Mouse (Mus musculus): ENCODE results near the gene Slmap. TPM values are rescaled to one million over a fixed set of nuclear protein-coding genes. Genes with fewer than 3 reads are reported as not detected.

Slmap gene
- polyA plus RNA-seq, 1 experiment from 2014 or later = 11.3 TPM

DNA sequence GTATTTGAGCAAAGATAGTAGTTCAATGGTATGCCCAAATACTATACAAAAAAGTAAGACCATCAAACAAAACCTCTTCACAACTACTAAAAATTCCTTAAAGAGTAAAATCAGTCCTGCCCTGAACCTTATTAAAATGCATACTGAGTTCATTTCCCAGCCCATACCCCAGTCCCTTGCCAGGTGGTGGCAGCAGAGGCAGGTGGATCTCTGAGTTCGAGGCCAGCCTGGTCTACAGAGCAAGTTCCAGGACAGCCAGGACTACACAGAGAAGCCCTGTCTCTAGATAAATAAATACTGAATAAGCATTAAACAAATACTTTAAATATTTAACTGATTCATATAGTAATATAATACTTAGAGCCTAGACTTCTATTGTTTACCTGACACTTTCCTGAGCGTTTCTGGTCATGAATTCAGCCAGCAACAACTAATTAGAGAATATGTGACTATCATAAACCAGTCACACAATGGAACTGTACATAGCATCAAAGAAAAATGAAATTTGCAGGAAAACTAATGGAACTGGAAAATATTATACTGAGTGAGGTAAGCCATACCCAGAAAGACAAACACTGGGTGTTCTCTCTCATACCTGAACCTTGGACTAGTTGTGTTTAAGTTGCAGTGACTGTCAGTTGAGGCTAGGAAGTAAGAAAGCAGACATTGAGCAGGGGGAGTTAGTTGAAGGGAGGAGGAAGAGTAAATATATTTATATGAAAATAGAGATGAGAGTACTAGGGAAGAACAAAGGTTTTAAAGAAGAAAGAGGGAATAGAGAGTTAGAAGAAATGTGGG, 34.4 kb downstream of the Slmap start:
- H3K4me2 ChIP-seq (ENCODE audit: low read length) = no peak overlapping the region
- 94% methylated on average over 2 of the region's 2 CpGs for WGBS
- ATAC-seq = no peak
- H3K27ac ChIP-seq (ENCODE audit: low read length) = no peak overlapping the region
- H3K4me1 ChIP-seq (ENCODE audit: control insufficient read depth, insufficient read depth, low read length) = no peaks in the 10 kb centered on the region
- H3K36me3 ChIP-seq (ENCODE audit: control insufficient read depth, insufficient read depth, low read length) = no peaks in the 10 kb centered on the region
- no peaks in the 10 kb centered on the region for H3K27me3 ChIP-seq (ENCODE audit: control insufficient read depth, insufficient read depth, low read depth, low read length)
- H3K9ac ChIP-seq (ENCODE audit: low read depth, low read length) = no peak overlapping the region
- no peak overlapping the region for H3K4me3 ChIP-seq (ENCODE audit: low read depth, low read length)
- no peaks in the 10 kb centered on the region for H3K9me3 ChIP-seq (replicated peaks; ENCODE audit: control insufficient read depth, low read length, poor library complexity, severe bottlenecking)

- Histone ChIP-seq H3K36me3 (ENCODE audit: control insufficient read depth, insufficient read depth, low read length) (no peaks in the 10 kb centered on the region), H3K9ac (ENCODE audit: low read depth, low read length) (no peak overlapping the region), H3K9me3 (replicated peaks; ENCODE audit: control insufficient read depth, low read length, poor library complexity, severe bottlenecking) (no peaks in the 10 kb centered on the region), H3K4me1 (ENCODE audit: control insufficient read depth, insufficient read depth, low read length) (peaks cover 2% of the 10 kb centered on the region; the same call in 1 of the 2 replicates), H3K27ac (ENCODE audit: low read length) (no peak overlapping the region), H3K4me2 (ENCODE audit: low read length) (no peak overlapping the region), H3K27me3 (ENCODE audit: control insufficient read depth, insufficient read depth, low read depth, low read length) (no peaks in the 10 kb centered on the region), H3K4me3 (ENCODE audit: low read depth, low read length) (no peak overlapping the region)
- no peak for ATAC-seq
- WGBS = 96% methylated on average over 1 of the region's 1 CpGs
These were observed 39.7 kb downstream of the Slmap start for GRCm38 (mm10) chr14:26495021-26495420.

DNA sequence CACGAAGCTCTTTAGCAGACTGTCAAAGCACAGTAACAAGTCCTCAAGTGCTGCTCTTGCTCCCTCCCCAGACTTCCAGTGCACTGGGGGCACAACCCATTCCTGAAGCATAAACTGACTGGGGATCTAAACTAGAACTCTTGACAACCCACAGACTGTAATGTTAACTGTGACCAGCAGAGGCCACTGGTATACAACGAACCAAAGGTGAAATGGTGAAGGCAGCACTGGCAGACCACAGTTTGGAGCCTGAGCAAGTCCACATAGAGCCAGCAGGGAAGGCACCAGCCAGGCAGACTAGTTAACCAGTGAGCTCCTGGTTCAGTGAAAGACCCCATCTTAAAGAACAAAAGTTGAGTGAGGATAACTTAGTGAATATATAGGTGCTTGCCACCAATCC, 43.6 kb downstream of the Slmap start:
- no peak overlapping the region for H3K9ac ChIP-seq (ENCODE audit: low read depth, low read length)
- no peak overlapping the region for H3K4me3 ChIP-seq (ENCODE audit: low read depth, low read length)
- H3K4me1 ChIP-seq (ENCODE audit: control insufficient read depth, insufficient read depth, low read length) = peaks cover 2% of the 10 kb centered on the region; the same call in 1 of the 2 replicates
- no peaks in the 10 kb centered on the region for H3K27me3 ChIP-seq (ENCODE audit: control insufficient read depth, insufficient read depth, low read depth, low read length)
- H3K9me3 ChIP-seq (replicated peaks; ENCODE audit: control insufficient read depth, low read length, poor library complexity, severe bottlenecking) = no peaks in the 10 kb centered on the region
- ATAC-seq = no peak
- 34% methylated on average over 2 of the region's 2 CpGs for WGBS
- H3K27ac ChIP-seq (ENCODE audit: low read length) = no peak overlapping the region
- H3K4me2 ChIP-seq (ENCODE audit: low read length) = no peak overlapping the region
- H3K36me3 ChIP-seq (ENCODE audit: control insufficient read depth, insufficient read depth, low read length) = no peaks in the 10 kb centered on the region

GRCm38 (mm10) chr14:26488329-26489020, 46.3 kb downstream of the Slmap start:
- 0 out of 2 replicates have a peak overlapping the region, but pooled peaks have one; percentile 25 for H3K9ac ChIP-seq (ENCODE audit: low read depth, low read length)
- peaks cover 2% of the 10 kb centered on the region; the same call in 1 of the 2 replicates for H3K4me1 ChIP-seq (ENCODE audit: control insufficient read depth, insufficient read depth, low read length)
- WGBS = 53% methylated on average over 9 of the region's 9 CpGs
- no peak overlapping the region for H3K4me3 ChIP-seq (ENCODE audit: low read depth, low read length)
- no peaks in the 10 kb centered on the region for H3K36me3 ChIP-seq (ENCODE audit: control insufficient read depth, insufficient read depth, low read length)
- no peak overlapping the region for H3K27ac ChIP-seq (ENCODE audit: low read length)
- no peak overlapping the region for H3K4me2 ChIP-seq (ENCODE audit: low read length)
- H3K27me3 ChIP-seq (ENCODE audit: control insufficient read depth, insufficient read depth, low read depth, low read length) = no peaks in the 10 kb centered on the region
- ATAC-seq = peak; percentile 25; the same call in 1 of the 2 replicates
- no peaks in the 10 kb centered on the region for H3K9me3 ChIP-seq (replicated peaks; ENCODE audit: control insufficient read depth, low read length, poor library complexity, severe bottlenecking)

DNA sequence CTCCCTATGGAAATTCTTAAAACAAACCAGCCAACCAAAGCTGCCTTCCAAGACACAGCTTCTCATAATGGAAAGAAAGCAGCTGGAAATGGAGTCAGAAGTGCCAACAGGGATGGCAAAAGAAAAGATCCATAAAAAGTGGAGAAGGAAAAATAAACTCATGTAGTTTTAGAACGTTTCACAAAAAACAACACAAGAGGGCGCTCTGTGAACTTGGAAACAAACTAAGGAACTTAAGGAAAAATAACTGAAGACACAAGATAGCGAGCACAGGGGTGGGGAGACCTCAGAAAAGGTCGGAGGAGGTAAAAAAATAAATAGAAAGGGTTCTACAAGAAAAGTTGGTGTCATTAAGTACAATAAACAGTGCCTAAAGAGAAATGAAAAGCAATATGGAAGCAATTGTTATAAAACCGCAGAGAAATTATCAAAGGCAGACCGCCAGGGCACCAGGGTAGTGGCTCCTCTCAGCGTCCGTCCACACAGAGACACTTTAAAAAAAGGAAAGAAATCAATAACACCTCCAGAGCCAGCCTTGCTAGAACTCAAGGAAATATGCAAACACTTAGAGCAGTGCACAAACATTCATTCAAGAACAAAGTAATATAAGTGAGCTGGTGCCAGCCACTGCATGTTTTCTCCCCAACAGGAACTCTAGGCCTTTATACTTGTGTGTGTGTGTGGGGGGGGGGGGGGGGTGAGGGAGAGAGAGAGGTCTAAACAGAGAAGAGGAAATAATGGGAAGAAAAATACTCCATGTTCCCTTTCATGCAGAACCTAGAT, 48.1 kb downstream of the Slmap start:
- WGBS = 46% methylated on average over 8 of the region's 8 CpGs
- H3K9ac ChIP-seq (ENCODE audit: low read depth, low read length) = no peak overlapping the region
- H3K4me3 ChIP-seq (ENCODE audit: low read depth, low read length) = no peak overlapping the region
- no peak overlapping the region for H3K4me2 ChIP-seq (ENCODE audit: low read length)
- H3K4me1 ChIP-seq (ENCODE audit: control insufficient read depth, insufficient read depth, low read length) = no peaks in the 10 kb centered on the region; the same call in 1 of the 2 replicates
- no peaks in the 10 kb centered on the region for H3K36me3 ChIP-seq (ENCODE audit: control insufficient read depth, insufficient read depth, low read length)
- H3K9me3 ChIP-seq (replicated peaks; ENCODE audit: control insufficient read depth, low read length, poor library complexity, severe bottlenecking) = no peaks in the 10 kb centered on the region
- H3K27ac ChIP-seq (ENCODE audit: low read length) = no peak overlapping the region
- no peak for ATAC-seq
- no peaks in the 10 kb centered on the region for H3K27me3 ChIP-seq (ENCODE audit: control insufficient read depth, insufficient read depth, low read depth, low read length)

GRCm38 (mm10) chr14:26481457-26481856, 53.3 kb downstream of the Slmap start:
- Histone ChIP-seq H3K4me2 (ENCODE audit: low read length) (no peak overlapping the region), H3K9me3 (replicated peaks; ENCODE audit: control insufficient read depth, low read length, poor library complexity, severe bottlenecking) (no peaks in the 10 kb centered on the region), H3K9ac (ENCODE audit: low read depth, low read length) (no peak overlapping the region), H3K27ac (ENCODE audit: low read length) (no peak overlapping the region), H3K36me3 (ENCODE audit: control insufficient read depth, insufficient read depth, low read length) (no peaks in the 10 kb centered on the region), H3K27me3 (ENCODE audit: control insufficient read depth, insufficient read depth, low read depth, low read length) (no peaks in the 10 kb centered on the region), H3K4me1 (ENCODE audit: control insufficient read depth, insufficient read depth, low read length) (no peaks in the 10 kb centered on the region), H3K4me3 (ENCODE audit: low read depth, low read length) (no peak overlapping the region)
- 98% methylated on average over 1 of the region's 1 CpGs for WGBS
- ATAC-seq = no peak

GRCm38 (mm10) chr14:26477738-26478137, 57.0 kb downstream of the Slmap start:
- 89% methylated on average over 5 of the region's 5 CpGs for WGBS
- H3K4me3 ChIP-seq (ENCODE audit: low read depth, low read length) = no peak overlapping the region
- H3K27ac ChIP-seq (ENCODE audit: low read length) = no peak overlapping the region
- H3K4me1 ChIP-seq (ENCODE audit: control insufficient read depth, insufficient read depth, low read length) = no peaks in the 10 kb centered on the region
- H3K4me2 ChIP-seq (ENCODE audit: low read length) = no peak overlapping the region
- no peaks in the 10 kb centered on the region for H3K27me3 ChIP-seq (ENCODE audit: control insufficient read depth, insufficient read depth, low read depth, low read length)
- no peaks in the 10 kb centered on the region for H3K9me3 ChIP-seq (replicated peaks; ENCODE audit: control insufficient read depth, low read length, poor library complexity, severe bottlenecking)
- no peaks in the 10 kb centered on the region for H3K36me3 ChIP-seq (ENCODE audit: control insufficient read depth, insufficient read depth, low read length)
- no peak overlapping the region for H3K9ac ChIP-seq (ENCODE audit: low read depth, low read length)
- no peak for ATAC-seq

GRCm38 (mm10) chr14:26476391-26476790, 58.3 kb downstream of the Slmap start:
- 93% methylated on average over 2 of the region's 2 CpGs for WGBS
- no peaks in the 10 kb centered on the region for H3K36me3 ChIP-seq (ENCODE audit: control insufficient read depth, insufficient read depth, low read length)
- H3K27ac ChIP-seq (ENCODE audit: low read length) = no peak overlapping the region
- no peak overlapping the region for H3K4me3 ChIP-seq (ENCODE audit: low read depth, low read length)
- no peaks in the 10 kb centered on the region for H3K9me3 ChIP-seq (replicated peaks; ENCODE audit: control insufficient read depth, low read length, poor library complexity, severe bottlenecking)
- no peaks in the 10 kb centered on the region for H3K4me1 ChIP-seq (ENCODE audit: control insufficient read depth, insufficient read depth, low read length)
- H3K27me3 ChIP-seq (ENCODE audit: control insufficient read depth, insufficient read depth, low read depth, low read length) = no peaks in the 10 kb centered on the region
- ATAC-seq = no peak
- H3K9ac ChIP-seq (ENCODE audit: low read depth, low read length) = no peak overlapping the region
- H3K4me2 ChIP-seq (ENCODE audit: low read length) = no peak overlapping the region
